Mouse (Mus musculus) granulocyte monocyte progenitor cell, adult 5-6 weeks (primary cell): Measurements from ENCODE around the gene Ahcy. TPM values are rescaled to one million over a fixed set of nuclear protein-coding genes. Genes with fewer than 3 reads are reported as not detected.
"Not testable (repeated sequence)": the region's sequence is repeated elsewhere in the genome, so short reads cannot be mapped to it uniquely, and the experiment has no call there.

Experiments
- ATAC-seq: replicated peaks from 2 replicates; pipeline ENCODE4 v1.8.0; 2016; ENCODE audit warnings: mild to moderate bottlenecking, moderate TSS enrichment, inconsistent platforms; ENCODE audit not compliant: poor library complexity, severe bottlenecking
- total RNA-seq, 2 experiments: library from RNA; stranded (forward) in 1 of 2; stranded (reverse) in 1 of 2; fragments of 200-712, 200-1000 nt in 1 of 2; fragments of >200 nt in 1 of 2; fragmentation: Nextera tagmentation in 1 of 2; gene quantifications; 2 replicates each; pipeline ENCODE4 v1.2.3; 2014 to 2017

Ahcy gene
- total RNA-seq, 2 experiments from 2014 or later = 114 to 197 TPM

- no peak for ATAC-seq
Measured at GRCm38 (mm10) chr2:155030831-155031230, 43.5 kb downstream of the Ahcy start.

- ATAC-seq = not testable (repeated sequence)
Measured at GRCm38 (mm10) chr2:155020247-155020826, 54.0 kb downstream of the Ahcy start.

- peak; percentile 76 for ATAC-seq
Measured at GRCm38 (mm10) chr2:155019673-155020072, 54.6 kb downstream of the Ahcy start.

GRCm38 (mm10) chr2:155018762-155019641 lies 55.3 kb downstream of the Ahcy start:
- ATAC-seq = peak; percentile 96

GRCm38 (mm10) chr2:155018251-155018755 lies 56.0 kb downstream of the Ahcy start, which contains the start of gene Gm14226:
Gm14226 (plus strand) TSS chr2:155018266.
- not testable (repeated sequence) for ATAC-seq

GRCm38 (mm10) chr2:155016751-155017150 lies 57.5 kb downstream of the Ahcy start:
- not testable (repeated sequence) for ATAC-seq

GRCm38 (mm10) chr2:155012991-155013390 lies 61.3 kb downstream of the Ahcy start:
- no peak for ATAC-seq

- peak; percentile 96 for ATAC-seq
Measured at GRCm38 (mm10) chr2:155011086-155011656, 63.1 kb downstream of the Ahcy start.

Other genes with a start within 250 kb of the Ahcy start
- 145 and 157 TPM in 2 replicates for gene Eif2s2, start 181.6 kb downstream of the Ahcy start, total RNA-seq (2014; fragmentation: Nextera tagmentation)
- gene Eif2s2, start 181.6 kb downstream of the Ahcy start, total RNA-seq (2017) = 212 and 223 TPM in 2 replicates
- not detected in 2 replicates for gene Gm14226, start 56.2 kb downstream of the Ahcy start, total RNA-seq (2014; fragmentation: Nextera tagmentation)
- gene Gm14226, start 56.2 kb downstream of the Ahcy start, total RNA-seq (2017) = not detected in 2 replicates
- 32.3 and 56.5 TPM in 2 replicates for gene Itch, start 59.0 kb upstream of the Ahcy start, total RNA-seq (2014; fragmentation: Nextera tagmentation)
- gene Itch, start 59.0 kb upstream of the Ahcy start, total RNA-seq (2017) = 54.5 and 63.5 TPM in 2 replicates
- gene Dynlrb1, start 162.0 kb upstream of the Ahcy start, total RNA-seq (2014; fragmentation: Nextera tagmentation) = 233 and 296 TPM in 2 replicates
- gene Dynlrb1, start 162.0 kb upstream of the Ahcy start, total RNA-seq (2017) = 203 and 267 TPM in 2 replicates
- 0.60 and 2.2 TPM in 2 replicates for gene Map1lc3a, start 201.8 kb upstream of the Ahcy start, total RNA-seq (2014; fragmentation: Nextera tagmentation)
- 1.1 and 1.3 TPM in 2 replicates for gene Map1lc3a, start 201.8 kb upstream of the Ahcy start, total RNA-seq (2017)